In the genomic region with DNA sequence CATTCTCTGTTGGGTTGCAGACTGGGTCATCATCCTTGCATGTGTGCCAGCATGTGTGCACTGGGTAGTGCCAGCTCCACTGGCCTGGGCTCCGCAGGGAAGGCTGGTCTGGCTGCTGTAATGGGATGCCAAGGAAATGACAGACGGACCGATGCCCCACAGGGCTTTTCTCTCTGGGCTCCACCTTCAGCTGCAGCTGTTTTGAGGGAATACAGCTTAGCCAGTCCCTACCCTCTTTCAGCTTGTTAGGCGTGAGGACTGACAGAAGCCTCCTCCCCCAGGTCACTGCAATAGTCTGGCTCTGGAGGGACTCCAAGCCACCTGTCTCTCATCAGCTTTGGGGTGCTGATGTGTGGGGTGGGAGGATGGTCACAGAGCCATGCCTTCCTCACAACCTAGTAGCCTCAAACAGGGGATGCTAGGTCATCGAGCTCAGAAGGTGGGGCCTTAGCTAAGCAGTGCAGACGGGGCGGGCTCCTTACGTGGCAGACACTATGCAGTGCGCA, we compare ENCODE assay signal across 14 mouse cellular contexts. TPM values are rescaled to one million over a fixed set of nuclear protein-coding genes. Genes with fewer than 3 reads are reported as not detected.
DNase-seq lines count a peak whose midpoint lies in the region; ATAC-seq and TF ChIP-seq lines count a peak whose summit lies in the region.
"Had no signal": no experiment of that assay in that cellular context is flagged by ENCODE, and none has a peak within 500 bp of the region (broad histone marks: within the 10 kb centered on the region; RNA-seq: fewer than 3 reads in every experiment).

No protein-coding gene starts in this region.

- H3K36me3 ChIP-seq in hindbrain, embryonic 13.5 days = no peaks in the 10 kb centered on the region
- no peaks in the 10 kb centered on the region for H3K36me3 ChIP-seq in hindbrain, embryonic 12.5 days
- H3K36me3 ChIP-seq in heart, embryonic 16.5 days (ENCODE audit: control insufficient read depth, insufficient read depth) = no peaks in the 10 kb centered on the region
- no peaks in the 10 kb centered on the region for H3K36me3 ChIP-seq in intestine, embryonic 16.5 days (ENCODE audit: control insufficient read depth, insufficient read depth, low read length)
- H3K36me3 ChIP-seq: embryonic facial prominence, embryonic 13.5 days; forebrain, embryonic 12.5 days; intestine, embryonic 15.5 days; neural tube, embryonic 13.5 days had no signal

- H3K27me3 ChIP-seq in hindbrain, embryonic 13.5 days = no peaks in the 10 kb centered on the region
- H3K27me3 ChIP-seq in hindbrain, embryonic 12.5 days = no peaks in the 10 kb centered on the region
- no peaks in the 10 kb centered on the region for H3K27me3 ChIP-seq in heart, embryonic 16.5 days (ENCODE audit: control insufficient read depth, insufficient read depth, low read length)
- no peaks in the 10 kb centered on the region for H3K27me3 ChIP-seq in intestine, embryonic 16.5 days (replicated peaks; ENCODE audit: control insufficient read depth, insufficient read depth, low read length)
- H3K27me3 ChIP-seq: embryonic facial prominence, embryonic 13.5 days; forebrain, embryonic 12.5 days; intestine, embryonic 15.5 days; neural tube, embryonic 13.5 days had no signal

- WGBS in hindbrain, embryonic 13.5 days = 75% methylated on average over 9 of the region's 9 CpGs
- WGBS in hindbrain, embryonic 12.5 days = 79% methylated on average over 9 of the region's 9 CpGs
- WGBS in heart, embryonic 16.5 days = 55% methylated on average over 9 of the region's 9 CpGs
- WGBS in intestine, embryonic 16.5 days = 76% methylated on average over 9 of the region's 9 CpGs

- no peak overlapping the region for H3K4me2 ChIP-seq in hindbrain, embryonic 13.5 days
- H3K4me2 ChIP-seq in hindbrain, embryonic 12.5 days (replicated peaks) = no peak overlapping the region
- no peak overlapping the region for H3K4me2 ChIP-seq in heart, embryonic 16.5 days (ENCODE audit: low read depth, low read length)
- H3K4me2 ChIP-seq in intestine, embryonic 16.5 days (ENCODE audit: low read depth, low read length) = no peak overlapping the region
- H3K4me2 ChIP-seq: embryonic facial prominence, embryonic 13.5 days; forebrain, embryonic 12.5 days; intestine, embryonic 15.5 days; neural tube, embryonic 13.5 days had no signal

- peaks cover 22% of the 10 kb centered on the region for H3K4me1 ChIP-seq in hindbrain, embryonic 13.5 days (replicated peaks)
- H3K4me1 ChIP-seq in hindbrain, embryonic 12.5 days = peaks cover 17% of the 10 kb centered on the region; the same call in 1 of the 2 replicates
- peaks cover 20% of the 10 kb centered on the region for H3K4me1 ChIP-seq in heart, embryonic 16.5 days (ENCODE audit: control insufficient read depth, insufficient read depth, low read length)
- peaks cover 12% of the 10 kb centered on the region for H3K4me1 ChIP-seq in intestine, embryonic 16.5 days (ENCODE audit: control insufficient read depth, insufficient read depth, low read length)

- H3K9me3 ChIP-seq in hindbrain, embryonic 13.5 days = no peaks in the 10 kb centered on the region
- no peaks in the 10 kb centered on the region for H3K9me3 ChIP-seq in hindbrain, embryonic 12.5 days (replicated peaks)
- no peaks in the 10 kb centered on the region for H3K9me3 ChIP-seq in heart, embryonic 16.5 days (replicated peaks; ENCODE audit: control insufficient read depth, low read length)
- H3K9me3 ChIP-seq in intestine, embryonic 16.5 days (ENCODE audit: control insufficient read depth, low read length) = no peaks in the 10 kb centered on the region
- H3K9me3 ChIP-seq: embryonic facial prominence, embryonic 13.5 days; forebrain, embryonic 12.5 days; intestine, embryonic 15.5 days; neural tube, embryonic 13.5 days had no signal

- no peak overlapping the region for H3K9ac ChIP-seq in hindbrain, embryonic 13.5 days
- no peak overlapping the region for H3K9ac ChIP-seq in hindbrain, embryonic 12.5 days
- no peak overlapping the region for H3K9ac ChIP-seq in heart, embryonic 16.5 days (ENCODE audit: low read length)
- H3K9ac ChIP-seq in intestine, embryonic 16.5 days (ENCODE audit: low read depth, low read length) = no peak overlapping the region
- H3K9ac ChIP-seq: embryonic facial prominence, embryonic 13.5 days; forebrain, embryonic 12.5 days; intestine, embryonic 15.5 days; neural tube, embryonic 13.5 days had no signal

- no peak for TF ChIP-seq CTCF in brain, embryonic 14.5 days (IDR thresholded peaks at IDR 0.05; ENCODE audit: borderline replicate concordance, extremely low read depth, insufficient read depth, insufficient read length)

- no peak overlapping the region for H3K4me3 ChIP-seq in hindbrain, embryonic 13.5 days
- no peak overlapping the region for H3K4me3 ChIP-seq in hindbrain, embryonic 12.5 days
- no peak overlapping the region for H3K4me3 ChIP-seq in heart, embryonic 16.5 days (ENCODE audit: low read length)
- no peak overlapping the region for H3K4me3 ChIP-seq in intestine, embryonic 16.5 days (ENCODE audit: low read length)
- H3K4me3 ChIP-seq: embryonic facial prominence, embryonic 13.5 days; forebrain, embryonic 12.5 days; intestine, embryonic 15.5 days; neural tube, embryonic 13.5 days had no signal

- no peak for TF ChIP-seq POLR2A in brain, embryonic 14.5 days (IDR thresholded peaks at IDR 0.05; ENCODE audit: borderline replicate concordance, extremely low read depth, insufficient read depth, insufficient read length, poor library complexity, severe bottlenecking)

- peak; percentile 49; the same call in 1 of the 2 replicates for ATAC-seq in hindbrain, embryonic 13.5 days (ENCODE audit: low FRiP score)
- ATAC-seq in hindbrain, embryonic 12.5 days (ENCODE audit: low FRiP score) = no peak
- ATAC-seq in heart, embryonic 16.5 days (replicated peaks; ENCODE audit: extremely low read depth, insufficient read depth, low FRiP score) = peak; percentile 70; the same call in 1 of the 2 replicates
- no peak for ATAC-seq in intestine, embryonic 16.5 days
- ATAC-seq: intestine, embryonic 15.5 days; lung, postnatal 0 days had no signal

- peak; percentile 14 for DNase-seq in brain, embryonic 14.5 days (ENCODE audit: low read depth)
- peak; percentile 71 to 75 for DNase-seq in cerebellum, adult 18-20 months
- DNase-seq in natural killer cell, adult 2 months (ENCODE audit: low spot score in 2 of 2) = no peak
- DNase-seq: kidney, postnatal 36 days had no signal

- no peak overlapping the region for H3K27ac ChIP-seq in hindbrain, embryonic 13.5 days
- no peak overlapping the region for H3K27ac ChIP-seq in hindbrain, embryonic 12.5 days
- no peak overlapping the region for H3K27ac ChIP-seq in heart, embryonic 16.5 days (ENCODE audit: low read length)
- H3K27ac ChIP-seq in intestine, embryonic 16.5 days (ENCODE audit: low read length) = no peak overlapping the region
- H3K27ac ChIP-seq: embryonic facial prominence, embryonic 13.5 days; forebrain, embryonic 12.5 days; intestine, embryonic 15.5 days had no signal

RNA-seq across cellular contexts. Expression of gene Kcnj12, which starts 16.0 kb away (rescaled TPM):
- 3.5 and 3.8 TPM in 2 replicates for polyA plus RNA-seq in hindbrain, embryonic 13.5 days (2015; fragmentation: Nextera tagmentation; extraction: Ambion mirVana)
- 2.7 and 3.2 TPM in 2 replicates for polyA plus RNA-seq in hindbrain, embryonic 12.5 days (2016; fragmentation: Nextera tagmentation; extraction: Ambion mirVana)
- polyA plus RNA-seq in brain, embryonic 14.5 days (2012; rRNA removed) = 4.4 and 7.3 TPM in 2 replicates
- polyA plus RNA-seq in heart, embryonic 16.5 days (2015; fragmentation: Nextera tagmentation; extraction: Ambion mirVana) = 5.7 and 5.9 TPM in 2 replicates
- polyA plus RNA-seq in intestine, embryonic 16.5 days (2015; fragmentation: Nextera tagmentation; extraction: Ambion mirVana) = 0.71 and 1.1 TPM in 2 replicates
- polyA plus RNA-seq: liver, adult 2 months had no signal

Comparison
In these comparisons a context has a peak if more than half of its experiments do, and no peak if none do; other contexts are left out.
1. ATAC-seq: peak in hindbrain, embryonic 13.5 days (single experiment) and heart, embryonic 16.5 days (single experiment); none in hindbrain, embryonic 12.5 days (single experiment) and intestine, embryonic 16.5 days (single experiment).
2. DNase-seq: peak in brain, embryonic 14.5 days (single experiment) and cerebellum, adult 18-20 months (2 of 2); none in natural killer cell, adult 2 months (0 of 2).